Mouse (Mus musculus): ENCODE measurements around the gene Abcc2. TPM values are rescaled to one million over a fixed set of nuclear protein-coding genes. Genes with fewer than 3 reads are reported as not detected.

Gene Abcc2
- polyA plus RNA-seq, 1 experiment from 2014 or later = 4.9 TPM

DNA sequence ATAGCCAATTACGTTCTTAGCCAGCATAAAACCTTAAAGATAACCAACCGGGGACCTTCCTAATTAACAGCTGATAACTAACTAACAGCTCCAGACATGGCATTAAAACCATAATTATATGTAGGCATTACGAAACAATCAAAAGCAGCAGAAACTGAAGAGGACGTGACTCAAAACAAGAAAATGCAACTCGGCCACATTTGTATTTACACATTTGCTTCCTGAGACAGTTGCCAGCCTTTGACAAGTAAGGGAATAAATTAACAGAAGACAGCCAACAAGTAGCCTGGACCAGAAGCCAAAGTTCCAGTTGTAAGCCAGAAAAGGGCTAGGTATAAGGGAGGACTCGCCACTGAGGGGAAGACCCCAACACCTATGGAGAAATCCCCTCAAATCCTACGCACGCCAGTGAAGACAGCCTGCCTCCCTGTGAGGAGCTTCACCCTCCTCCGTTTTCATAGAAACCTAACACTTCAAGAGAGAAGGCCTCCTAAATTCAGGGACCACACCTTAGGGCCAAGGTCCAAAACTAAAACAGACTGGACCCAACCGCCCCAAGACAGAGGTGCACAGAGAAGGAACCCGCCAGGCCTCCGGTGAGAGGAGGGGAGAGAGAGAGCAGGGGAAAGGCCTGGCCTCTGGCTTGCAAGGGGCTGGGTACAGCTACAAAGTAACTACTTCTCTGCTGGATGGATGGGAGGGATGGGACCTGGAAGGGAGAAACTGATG lies 104.5 kb downstream of the Abcc2 start:
- peak overlapping the region; percentile 42; the same call in 1 of the 2 replicates for H3K9ac ChIP-seq (replicated peaks; ENCODE audit: low read length)
- H3K9me3 ChIP-seq (ENCODE audit: low read length) = no peaks in the 10 kb centered on the region; the same call in 1 of the 2 replicates
- no peak overlapping the region for H3K27ac ChIP-seq (ENCODE audit: low read length)
- H3K27me3 ChIP-seq (ENCODE audit: insufficient read depth, low read length) = no peaks in the 10 kb centered on the region
- peak overlapping the region; percentile 39 for H3K4me2 ChIP-seq (replicated peaks; ENCODE audit: low read depth, low read length)
- H3K36me3 ChIP-seq (ENCODE audit: insufficient read depth, low read length) = no peaks in the 10 kb centered on the region
- peaks cover 46% of the 10 kb centered on the region for H3K4me1 ChIP-seq (ENCODE audit: insufficient read depth, low read length)
- ATAC-seq (ENCODE audit: low FRiP score, low TSS enrichment) = no peak
- 54% methylated on average over 12 of the region's 12 CpGs for WGBS
- peak overlapping the region; percentile 22 for H3K4me3 ChIP-seq (ENCODE audit: low read length)

- no peak for ATAC-seq (ENCODE audit: low FRiP score, low TSS enrichment)
- 81% methylated on average over 5 of the region's 5 CpGs for WGBS
- Histone ChIP-seq H3K9ac (replicated peaks; ENCODE audit: low read length) (no peak overlapping the region), H3K4me1 (ENCODE audit: insufficient read depth, low read length) (peaks cover 46% of the 10 kb centered on the region), H3K36me3 (ENCODE audit: insufficient read depth, low read length) (no peaks in the 10 kb centered on the region), H3K4me3 (ENCODE audit: low read length) (peak overlapping the region; percentile 33), H3K27me3 (ENCODE audit: insufficient read depth, low read length) (no peaks in the 10 kb centered on the region), H3K9me3 (ENCODE audit: low read length) (no peaks in the 10 kb centered on the region), H3K27ac (ENCODE audit: low read length) (no peak overlapping the region), H3K4me2 (replicated peaks; ENCODE audit: low read depth, low read length) (peak overlapping the region; percentile 43)
These were observed 105.2 kb downstream of the Abcc2 start for GRCm38 (mm10) chr19:43887242-43887641.

DNA sequence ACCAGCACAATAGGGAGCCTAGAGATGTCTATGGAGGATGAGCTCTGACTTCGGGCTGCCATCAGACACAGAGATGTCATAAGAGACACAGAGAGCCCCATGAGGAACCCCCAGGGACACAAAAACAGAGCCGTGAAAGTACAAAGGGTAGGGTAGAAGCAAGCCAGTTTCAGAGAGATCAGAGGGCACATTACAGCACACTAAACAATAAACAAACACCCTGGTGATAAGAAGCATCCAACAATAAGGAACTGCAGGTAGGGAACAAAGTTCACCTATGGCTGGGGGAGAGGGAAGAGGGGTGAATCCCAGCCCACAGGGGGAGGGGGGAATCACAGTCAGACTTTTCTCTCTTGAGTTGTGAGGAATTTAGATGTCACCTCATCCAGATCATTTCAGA lies 105.7 kb downstream of the Abcc2 start:
- Histone ChIP-seq H3K4me3 (ENCODE audit: low read length) (peak overlapping the region; percentile 33), H3K27me3 (ENCODE audit: insufficient read depth, low read length) (no peaks in the 10 kb centered on the region), H3K9me3 (ENCODE audit: low read length) (no peaks in the 10 kb centered on the region), H3K36me3 (ENCODE audit: insufficient read depth, low read length) (no peaks in the 10 kb centered on the region), H3K9ac (replicated peaks; ENCODE audit: low read length) (no peak overlapping the region), H3K4me1 (ENCODE audit: insufficient read depth, low read length) (peaks cover 43% of the 10 kb centered on the region), H3K4me2 (replicated peaks; ENCODE audit: low read depth, low read length) (peak overlapping the region; percentile 43), H3K27ac (ENCODE audit: low read length) (no peak overlapping the region)
- ATAC-seq (ENCODE audit: low FRiP score, low TSS enrichment) = no peak
- WGBS = 70% methylated on average over 2 of the region's 2 CpGs

Other genes starting within 250 kb of the Abcc2 start
- gene Nkx2-3, start 169.9 kb upstream of the Abcc2 start, polyA plus RNA-seq (2015; fragmentation: Nextera tagmentation; extraction: Ambion mirVana) = 0.07 TPM in 1 of 2 replicates, not detected in the other
- 15.5 and 15.7 TPM in 2 replicates for gene Slc25a28, start 107.3 kb upstream of the Abcc2 start, polyA plus RNA-seq (2015; fragmentation: Nextera tagmentation; extraction: Ambion mirVana)
- 12.9 and 15.0 TPM in 2 replicates for gene Entpd7, start 92.5 kb upstream of the Abcc2 start, polyA plus RNA-seq (2015; fragmentation: Nextera tagmentation; extraction: Ambion mirVana)
- 15.3 and 18.5 TPM in 2 replicates for gene Cutc, start 29.2 kb upstream of the Abcc2 start, polyA plus RNA-seq (2015; fragmentation: Nextera tagmentation; extraction: Ambion mirVana)
- 12.0 and 15.6 TPM in 2 replicates for gene Cox15, start 29.2 kb upstream of the Abcc2 start, polyA plus RNA-seq (2015; fragmentation: Nextera tagmentation; extraction: Ambion mirVana)
- gene Dnmbp, start 158.0 kb downstream of the Abcc2 start, polyA plus RNA-seq (2015; fragmentation: Nextera tagmentation; extraction: Ambion mirVana) = 25.4 and 28.6 TPM in 2 replicates
- gene Cpn1, start 204.4 kb downstream of the Abcc2 start, polyA plus RNA-seq (2015; fragmentation: Nextera tagmentation; extraction: Ambion mirVana) = 80.6 and 81.5 TPM in 2 replicates
- gene Cyp2c23, start 247.0 kb downstream of the Abcc2 start, polyA plus RNA-seq (2015; fragmentation: Nextera tagmentation; extraction: Ambion mirVana) = 0.58 and 0.60 TPM in 2 replicates

Measured in kidney, embryonic 16.5 days (tissue).